In the genomic region with DNA sequence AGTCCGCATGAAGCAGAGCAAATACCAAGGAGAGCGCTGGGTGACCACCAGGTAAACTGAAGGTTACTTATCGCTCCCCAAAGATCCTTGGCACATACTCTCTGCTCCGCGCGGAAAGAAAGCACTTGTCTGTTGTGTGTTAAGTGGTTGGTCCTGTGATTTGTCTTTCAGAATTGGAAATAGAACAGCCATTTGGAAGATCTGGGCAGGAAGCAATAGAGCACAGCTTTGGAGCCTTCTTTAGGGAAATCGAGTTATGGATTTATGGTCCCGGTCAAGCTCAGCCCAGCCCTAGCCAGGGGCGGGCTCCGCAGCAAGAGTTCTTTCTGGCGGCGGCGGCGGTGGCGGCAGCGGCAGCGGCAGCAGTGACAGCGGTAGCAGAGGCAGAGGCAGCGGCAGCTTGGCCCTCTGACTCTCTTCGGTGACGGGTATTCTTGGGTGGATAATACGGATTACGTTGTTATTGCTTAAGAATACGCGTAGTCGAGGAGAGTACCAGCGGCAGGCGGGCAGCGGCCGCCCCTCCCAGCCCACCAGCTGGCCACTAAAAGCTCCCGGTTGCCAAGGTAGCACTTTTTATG, we compare ENCODE assay signal across 8 mouse cellular contexts.
DNase-seq lines count a peak whose midpoint lies in the region; ATAC-seq and TF ChIP-seq lines count a peak whose summit lies in the region.

No protein-coding gene starts in this region.

- no peak overlapping the region for H3K9ac ChIP-seq in kidney, embryonic 14.5 days (ENCODE audit: low read depth, low read length)
- peak overlapping the region; percentile 75 for H3K9ac ChIP-seq in forebrain, postnatal 0 days
- H3K9ac ChIP-seq in limb, embryonic 11.5 days (ENCODE audit: low read length), result no peak overlapping the region
- H3K9ac ChIP-seq in neural tube, embryonic 15.5 days (replicated peaks), result peak overlapping the region; percentile 66

- no peak overlapping the region for H3K27ac ChIP-seq in kidney, embryonic 14.5 days (ENCODE audit: low read depth, low read length)
- peak overlapping the region; percentile 90 for H3K27ac ChIP-seq in forebrain, postnatal 0 days (ENCODE audit: low read depth, low read length)
- H3K27ac ChIP-seq in limb, embryonic 11.5 days (replicated peaks; ENCODE audit: low read depth, low read length), result no peak overlapping the region
- peak overlapping the region; percentile 82 for H3K27ac ChIP-seq in neural tube, embryonic 15.5 days (replicated peaks)

- H3K9me3 ChIP-seq in kidney, embryonic 14.5 days (ENCODE audit: control insufficient read depth, low read length), result no peaks in the 10 kb centered on the region
- no peaks in the 10 kb centered on the region for H3K9me3 ChIP-seq in forebrain, postnatal 0 days (ENCODE audit: low read length)
- no peaks in the 10 kb centered on the region for H3K9me3 ChIP-seq in limb, embryonic 11.5 days (ENCODE audit: control insufficient read depth, low read length)
- H3K9me3 ChIP-seq in neural tube, embryonic 15.5 days (replicated peaks), result no peaks in the 10 kb centered on the region

- ATAC-seq in kidney, embryonic 14.5 days (ENCODE audit: low FRiP score, low TSS enrichment), result no peak
- ATAC-seq in forebrain, postnatal 0 days, result peak; percentile 11; the same call in 1 of the 2 replicates
- no peak for ATAC-seq in limb, embryonic 11.5 days (ENCODE audit: insufficient number of reproducible peaks, low FRiP score, low TSS enrichment, low read depth)
- ATAC-seq in neural tube, embryonic 15.5 days (ENCODE audit: low FRiP score), result peak; percentile 18; the same call in 1 of the 2 replicates

- peak overlapping the region; percentile 42 for H3K4me3 ChIP-seq in kidney, embryonic 14.5 days (ENCODE audit: low read length)
- H3K4me3 ChIP-seq in forebrain, postnatal 0 days (ENCODE audit: low read depth, low read length), result peak overlapping the region; percentile 71
- H3K4me3 ChIP-seq in limb, embryonic 11.5 days (ENCODE audit: low read depth, low read length), result peak overlapping the region; percentile 38
- H3K4me3 ChIP-seq in neural tube, embryonic 15.5 days (replicated peaks), result peak overlapping the region; percentile 56

- H3K4me2 ChIP-seq in kidney, embryonic 14.5 days (replicated peaks; ENCODE audit: low read depth, low read length), result peak overlapping the region; percentile 56
- peak overlapping the region; percentile 76 for H3K4me2 ChIP-seq in forebrain, postnatal 0 days (ENCODE audit: low read depth)
- H3K4me2 ChIP-seq in limb, embryonic 11.5 days (ENCODE audit: low read depth, severe bottlenecking), result peak overlapping the region; percentile 91
- H3K4me2 ChIP-seq in neural tube, embryonic 15.5 days, result peak overlapping the region; percentile 79

- peaks cover 4% of the 10 kb centered on the region; the same call in 1 of the 2 replicates for H3K4me1 ChIP-seq in kidney, embryonic 14.5 days (ENCODE audit: control insufficient read depth, insufficient read depth, low read length)
- no peaks in the 10 kb centered on the region for H3K4me1 ChIP-seq in forebrain, postnatal 0 days (ENCODE audit: insufficient read depth)
- peaks cover 15% of the 10 kb centered on the region for H3K4me1 ChIP-seq in limb, embryonic 11.5 days (ENCODE audit: control insufficient read depth, insufficient read depth, low read length)
- H3K4me1 ChIP-seq in neural tube, embryonic 15.5 days, result peaks cover 18% of the 10 kb centered on the region

- 2% methylated on average over 31 of the region's 31 CpGs for WGBS in kidney, embryonic 14.5 days
- under 1% methylated on average over 31 of the region's 31 CpGs for WGBS in forebrain, postnatal 0 days
- WGBS in limb, embryonic 11.5 days, result under 1% methylated on average over 31 of the region's 31 CpGs
- under 1% methylated on average over 30 of the region's 31 CpGs for WGBS in neural tube, embryonic 15.5 days

- DNase-seq in kidney, postnatal 14 days, result no peak
- peak; percentile 53 for DNase-seq in brain, adult 2 months (ENCODE audit: low read depth, low spot score)
- DNase-seq in forebrain, postnatal 0 days, result peak; percentile 75
- DNase-seq in limb, embryonic 11.5 days (ENCODE audit: low spot score), result peak; percentile 49
- DNase-seq in spleen, postnatal 36 days (ENCODE audit: low spot score in 2 of 2), result no peak
- no peak for DNase-seq in gastrocnemius, postnatal 10 days

- TF ChIP-seq CTCF in forebrain, postnatal 0 days (IDR thresholded peaks at IDR 0.05; ENCODE audit: low read depth), result no peak

- H3K36me3 ChIP-seq in kidney, embryonic 14.5 days (ENCODE audit: control insufficient read depth, insufficient read depth, low read length), result no peaks in the 10 kb centered on the region
- H3K36me3 ChIP-seq in forebrain, postnatal 0 days (ENCODE audit: insufficient read depth), result no peaks in the 10 kb centered on the region
- no peaks in the 10 kb centered on the region for H3K36me3 ChIP-seq in limb, embryonic 11.5 days (ENCODE audit: control insufficient read depth, insufficient read depth, low read length)
- no peaks in the 10 kb centered on the region for H3K36me3 ChIP-seq in neural tube, embryonic 15.5 days

- H3K27me3 ChIP-seq in kidney, embryonic 14.5 days (ENCODE audit: control insufficient read depth, insufficient read depth, low read length), result peaks cover 56% of the 10 kb centered on the region
- H3K27me3 ChIP-seq in forebrain, postnatal 0 days (ENCODE audit: insufficient read depth, low read length), result no peaks in the 10 kb centered on the region
- peaks cover 26% of the 10 kb centered on the region; the same call in 1 of the 2 replicates for H3K27me3 ChIP-seq in limb, embryonic 11.5 days (ENCODE audit: control insufficient read depth, insufficient read depth, low read length)
- H3K27me3 ChIP-seq in neural tube, embryonic 15.5 days (replicated peaks), result no peaks in the 10 kb centered on the region

Comparison
In these comparisons a context has a peak if more than half of its experiments do, and no peak if none do; other contexts are left out.
1. ATAC-seq: peak in forebrain, postnatal 0 days (single experiment) and neural tube, embryonic 15.5 days (single experiment); none in kidney, embryonic 14.5 days (single experiment) and limb, embryonic 11.5 days (single experiment).
2. H3K27ac ChIP-seq: peak in forebrain, postnatal 0 days (single experiment) and neural tube, embryonic 15.5 days (single experiment); none in kidney, embryonic 14.5 days (single experiment) and limb, embryonic 11.5 days (single experiment).
3. H3K9ac ChIP-seq: peak in forebrain, postnatal 0 days (single experiment) and neural tube, embryonic 15.5 days (single experiment); none in kidney, embryonic 14.5 days (single experiment) and limb, embryonic 11.5 days (single experiment).
4. DNase-seq: peak in brain, adult 2 months (single experiment), forebrain, postnatal 0 days (single experiment) and limb, embryonic 11.5 days (single experiment); none in kidney, postnatal 14 days (single experiment), spleen, postnatal 36 days (0 of 2) and gastrocnemius, postnatal 10 days (single experiment).
5. Peak in every context shown above with its lines, with median percentiles within 50 percentile points of each other: H3K4me2 ChIP-seq and H3K4me3 ChIP-seq.